Mouse (Mus musculus): Measurements from ENCODE around the gene Gtdc1. TPM values are rescaled to one million over a fixed set of nuclear protein-coding genes. Genes with fewer than 3 reads are reported as not detected.

The Gtdc1 gene
- polyA plus RNA-seq, 1 experiment from 2014 or later = 13.0 TPM

DNA sequence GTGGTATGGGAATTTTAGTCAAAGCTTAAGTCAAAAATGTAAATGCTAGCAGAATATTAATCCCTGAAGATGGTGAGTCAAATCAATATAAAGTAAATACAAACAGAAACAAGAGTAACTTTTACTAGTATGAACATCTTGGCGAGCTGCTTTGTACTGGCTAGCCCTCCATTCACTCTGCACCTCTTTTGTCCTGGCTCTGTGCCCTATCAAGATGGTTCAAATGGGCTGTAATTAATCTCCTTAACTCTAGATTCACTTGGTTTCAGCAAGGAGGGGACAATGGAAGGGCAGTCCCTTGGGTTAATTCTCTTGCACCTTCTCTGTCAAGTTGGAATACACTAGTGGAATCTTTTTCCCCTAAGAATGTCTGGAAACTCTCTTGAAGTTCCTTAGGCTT lies 233.6 kb downstream of the Gtdc1 start:
- no peak overlapping the region for H3K9ac ChIP-seq (ENCODE audit: low read length)
- H3K27me3 ChIP-seq (ENCODE audit: control insufficient read depth, insufficient read depth, low read length) = no peaks in the 10 kb centered on the region
- no peaks in the 10 kb centered on the region for H3K36me3 ChIP-seq (ENCODE audit: control insufficient read depth, insufficient read depth, low read length)
- 59% methylated on average over 1 of the region's 1 CpGs for WGBS
- no peak for ATAC-seq (ENCODE audit: insufficient number of reproducible peaks, insufficient read depth, low FRiP score, low read depth)
- no peaks in the 10 kb centered on the region for H3K4me1 ChIP-seq (ENCODE audit: control insufficient read depth in 2 of 2, insufficient read depth in 2 of 2, low read length in 2 of 2)
- no peak overlapping the region for H3K4me3 ChIP-seq (ENCODE audit: control insufficient read depth in 1 of 2, insufficient read depth in 1 of 2, low read depth in 1 of 2, low read length in 2 of 2)
- no peak overlapping the region for H3K27ac ChIP-seq (replicated peaks in 1 of 2; ENCODE audit: control insufficient read depth in 1 of 2, insufficient read depth in 1 of 2, low read depth in 2 of 2, low read length in 2 of 2)
- H3K4me2 ChIP-seq (ENCODE audit: low read length) = no peak overlapping the region
- no peaks in the 10 kb centered on the region for H3K9me3 ChIP-seq (ENCODE audit: control insufficient read depth, low read length)

DNA sequence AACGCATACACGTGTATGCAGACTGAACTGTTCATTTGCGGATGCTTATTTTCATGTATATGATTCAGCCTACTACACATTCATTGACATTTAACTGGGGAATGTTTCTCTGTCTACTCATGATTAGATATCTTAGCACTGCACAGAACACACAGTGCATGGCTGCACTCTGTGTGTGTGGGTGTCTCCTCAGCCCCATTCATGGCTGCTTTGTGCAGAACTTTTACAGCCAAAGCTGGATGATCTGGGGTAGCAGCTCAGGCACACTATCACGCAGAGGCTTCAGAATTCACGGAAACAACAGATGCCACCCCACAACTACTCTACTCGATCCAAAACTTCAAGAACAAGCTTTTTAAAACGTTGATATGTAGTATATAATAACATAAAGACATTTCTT lies 263.4 kb downstream of the Gtdc1 start:
- Histone ChIP-seq H3K4me1 (ENCODE audit: control insufficient read depth in 2 of 2, insufficient read depth in 2 of 2, low read length in 2 of 2) (no peaks in the 10 kb centered on the region), H3K27ac (replicated peaks in 1 of 2; ENCODE audit: control insufficient read depth in 1 of 2, insufficient read depth in 1 of 2, low read depth in 2 of 2, low read length in 2 of 2) (no peak overlapping the region), H3K9me3 (ENCODE audit: control insufficient read depth, low read length) (no peaks in the 10 kb centered on the region), H3K4me2 (ENCODE audit: low read length) (no peak overlapping the region), H3K36me3 (ENCODE audit: control insufficient read depth, insufficient read depth, low read length) (no peaks in the 10 kb centered on the region), H3K9ac (ENCODE audit: low read length) (no peak overlapping the region), H3K4me3 (ENCODE audit: control insufficient read depth in 1 of 2, insufficient read depth in 1 of 2, low read depth in 1 of 2, low read length in 2 of 2) (no peak overlapping the region), H3K27me3 (ENCODE audit: control insufficient read depth, insufficient read depth, low read length) (no peaks in the 10 kb centered on the region)
- ATAC-seq (ENCODE audit: insufficient number of reproducible peaks, insufficient read depth, low FRiP score, low read depth) = no peak
- WGBS = 74% methylated on average over 7 of the region's 7 CpGs

DNA sequence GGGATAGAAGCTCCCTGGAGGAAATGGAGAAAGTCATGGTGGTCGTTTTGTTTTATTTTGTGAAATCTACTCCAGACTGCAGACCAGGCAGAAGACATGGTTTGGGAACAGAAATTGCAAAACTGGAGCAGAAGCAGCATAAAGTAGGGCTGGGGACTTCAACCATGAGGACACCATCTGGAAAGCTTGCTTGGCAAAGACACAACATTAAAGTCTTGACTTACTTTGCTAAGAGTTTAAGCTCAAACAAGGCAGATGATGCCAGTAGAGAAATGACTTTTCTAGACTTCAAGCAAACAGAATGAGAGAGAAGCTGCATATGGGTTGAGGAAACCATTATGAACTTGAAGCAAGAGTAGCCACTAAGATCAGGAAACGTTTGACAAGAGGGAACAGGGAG lies 267.6 kb downstream of the Gtdc1 start:
- no peak overlapping the region for H3K4me2 ChIP-seq (ENCODE audit: low read length)
- no peak overlapping the region for H3K9ac ChIP-seq (ENCODE audit: low read length)
- no peak overlapping the region for H3K27ac ChIP-seq (replicated peaks in 1 of 2; ENCODE audit: control insufficient read depth in 1 of 2, insufficient read depth in 1 of 2, low read depth in 2 of 2, low read length in 2 of 2)
- no peaks in the 10 kb centered on the region for H3K27me3 ChIP-seq (ENCODE audit: control insufficient read depth, insufficient read depth, low read length)
- 72% methylated on average over 2 of the region's 2 CpGs for WGBS
- no peaks in the 10 kb centered on the region for H3K36me3 ChIP-seq (ENCODE audit: control insufficient read depth, insufficient read depth, low read length)
- H3K4me3 ChIP-seq (ENCODE audit: control insufficient read depth in 1 of 2, insufficient read depth in 1 of 2, low read depth in 1 of 2, low read length in 2 of 2) = no peak overlapping the region
- H3K9me3 ChIP-seq (ENCODE audit: control insufficient read depth, low read length) = no peaks in the 10 kb centered on the region
- ATAC-seq (ENCODE audit: insufficient number of reproducible peaks, insufficient read depth, low FRiP score, low read depth) = no peak
- H3K4me1 ChIP-seq (ENCODE audit: control insufficient read depth in 2 of 2, insufficient read depth in 2 of 2, low read length in 2 of 2) = no peaks in the 10 kb centered on the region

DNA sequence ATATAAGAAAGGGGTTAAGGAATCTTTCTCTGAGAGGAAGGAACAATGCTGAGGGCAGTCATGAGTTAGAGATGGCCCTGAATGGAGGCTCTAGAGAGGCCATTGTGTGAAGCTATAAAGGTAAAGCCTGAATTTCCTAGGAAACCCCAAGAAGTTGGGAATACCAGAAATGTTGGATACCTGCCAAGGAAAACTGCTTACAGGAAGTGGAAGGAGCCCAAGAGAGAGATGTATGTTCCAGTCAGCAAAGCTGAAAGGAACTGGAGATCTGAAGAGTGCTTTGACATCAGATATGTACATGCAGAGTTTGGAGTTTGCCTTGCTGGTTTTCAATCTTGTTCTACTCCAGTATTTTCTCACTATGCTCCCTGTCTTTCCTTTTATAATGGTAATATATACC lies 268.4 kb downstream of the Gtdc1 start:
- no peak for ATAC-seq (ENCODE audit: insufficient number of reproducible peaks, insufficient read depth, low FRiP score, low read depth)
- Histone ChIP-seq H3K9me3 (ENCODE audit: control insufficient read depth, low read length) (no peaks in the 10 kb centered on the region), H3K36me3 (ENCODE audit: control insufficient read depth, insufficient read depth, low read length) (no peaks in the 10 kb centered on the region), H3K4me3 (ENCODE audit: control insufficient read depth in 1 of 2, insufficient read depth in 1 of 2, low read depth in 1 of 2, low read length in 2 of 2) (no peak overlapping the region), H3K27me3 (ENCODE audit: control insufficient read depth, insufficient read depth, low read length) (no peaks in the 10 kb centered on the region), H3K9ac (ENCODE audit: low read length) (no peak overlapping the region), H3K4me1 (ENCODE audit: control insufficient read depth in 2 of 2, insufficient read depth in 2 of 2, low read length in 2 of 2) (no peaks in the 10 kb centered on the region), H3K27ac (replicated peaks in 1 of 2; ENCODE audit: control insufficient read depth in 1 of 2, insufficient read depth in 1 of 2, low read depth in 2 of 2, low read length in 2 of 2) (no peak overlapping the region), H3K4me2 (ENCODE audit: low read length) (no peak overlapping the region)

DNA sequence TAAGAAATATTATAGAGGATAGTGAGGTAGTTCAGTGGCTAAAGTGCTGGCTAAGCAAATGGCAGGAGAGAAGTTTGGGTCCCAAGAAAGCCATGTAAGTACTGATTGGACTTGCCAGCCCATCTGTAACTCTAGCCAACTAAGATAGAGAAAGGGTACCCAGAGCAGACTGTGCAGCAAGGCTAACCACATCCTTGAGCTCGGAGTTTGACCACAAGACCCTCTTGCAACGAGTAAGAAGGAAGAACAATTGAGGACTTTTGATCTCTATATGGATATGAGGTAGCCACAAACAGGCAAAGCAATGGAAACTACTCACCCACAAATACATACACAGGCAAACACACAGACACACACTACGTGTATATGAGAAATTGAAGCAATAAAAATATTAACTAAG lies 278.9 kb downstream of the Gtdc1 start:
- no peak overlapping the region for H3K4me2 ChIP-seq (ENCODE audit: low read length)
- no peak for ATAC-seq (ENCODE audit: insufficient number of reproducible peaks, insufficient read depth, low FRiP score, low read depth)
- no peak overlapping the region for H3K27ac ChIP-seq (replicated peaks in 1 of 2; ENCODE audit: control insufficient read depth in 1 of 2, insufficient read depth in 1 of 2, low read depth in 2 of 2, low read length in 2 of 2)
- H3K4me1 ChIP-seq (ENCODE audit: control insufficient read depth in 2 of 2, insufficient read depth in 2 of 2, low read length in 2 of 2) = no peaks in the 10 kb centered on the region
- no peak overlapping the region for H3K4me3 ChIP-seq (ENCODE audit: control insufficient read depth in 1 of 2, insufficient read depth in 1 of 2, low read depth in 1 of 2, low read length in 2 of 2)
- H3K36me3 ChIP-seq (ENCODE audit: control insufficient read depth, insufficient read depth, low read length) = no peaks in the 10 kb centered on the region
- no peaks in the 10 kb centered on the region for H3K27me3 ChIP-seq (ENCODE audit: control insufficient read depth, insufficient read depth, low read length)
- H3K9ac ChIP-seq (ENCODE audit: low read length) = no peak overlapping the region
- no peaks in the 10 kb centered on the region for H3K9me3 ChIP-seq (ENCODE audit: control insufficient read depth, low read length)
- 81% methylated on average over 3 of the region's 3 CpGs for WGBS

DNA sequence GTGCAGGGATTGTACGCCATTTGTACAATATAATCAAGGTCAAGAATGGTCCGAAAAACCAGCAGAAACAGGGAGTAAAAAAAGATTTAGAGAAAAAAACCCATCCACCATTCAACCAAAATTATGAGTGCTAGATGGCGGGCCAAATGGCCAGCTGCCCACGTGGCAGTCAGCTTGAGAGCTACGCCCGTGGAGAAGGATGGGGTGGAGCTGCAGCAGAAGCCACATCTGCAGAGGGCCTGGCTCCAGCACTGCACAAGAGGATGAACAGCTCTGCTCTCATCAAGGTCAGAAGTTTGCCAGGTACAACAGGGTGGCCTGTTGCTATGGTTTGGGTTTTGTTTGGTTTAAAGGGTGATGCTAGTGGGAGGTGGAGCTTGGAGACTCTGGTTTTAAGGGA lies 281.1 kb downstream of the Gtdc1 start:
- Histone ChIP-seq H3K9me3 (ENCODE audit: control insufficient read depth, low read length) (no peaks in the 10 kb centered on the region), H3K4me2 (ENCODE audit: low read length) (no peak overlapping the region), H3K4me1 (ENCODE audit: control insufficient read depth in 2 of 2, insufficient read depth in 2 of 2, low read length in 2 of 2) (no peaks in the 10 kb centered on the region), H3K4me3 (ENCODE audit: control insufficient read depth in 1 of 2, insufficient read depth in 1 of 2, low read depth in 1 of 2, low read length in 2 of 2) (no peak overlapping the region), H3K9ac (ENCODE audit: low read length) (no peak overlapping the region), H3K36me3 (ENCODE audit: control insufficient read depth, insufficient read depth, low read length) (no peaks in the 10 kb centered on the region), H3K27ac (replicated peaks in 1 of 2; ENCODE audit: control insufficient read depth in 1 of 2, insufficient read depth in 1 of 2, low read depth in 2 of 2, low read length in 2 of 2) (no peak overlapping the region), H3K27me3 (ENCODE audit: control insufficient read depth, insufficient read depth, low read length) (no peaks in the 10 kb centered on the region)
- ATAC-seq (ENCODE audit: insufficient number of reproducible peaks, insufficient read depth, low FRiP score, low read depth) = no peak
- 89% methylated on average over 6 of the region's 6 CpGs for WGBS

DNA sequence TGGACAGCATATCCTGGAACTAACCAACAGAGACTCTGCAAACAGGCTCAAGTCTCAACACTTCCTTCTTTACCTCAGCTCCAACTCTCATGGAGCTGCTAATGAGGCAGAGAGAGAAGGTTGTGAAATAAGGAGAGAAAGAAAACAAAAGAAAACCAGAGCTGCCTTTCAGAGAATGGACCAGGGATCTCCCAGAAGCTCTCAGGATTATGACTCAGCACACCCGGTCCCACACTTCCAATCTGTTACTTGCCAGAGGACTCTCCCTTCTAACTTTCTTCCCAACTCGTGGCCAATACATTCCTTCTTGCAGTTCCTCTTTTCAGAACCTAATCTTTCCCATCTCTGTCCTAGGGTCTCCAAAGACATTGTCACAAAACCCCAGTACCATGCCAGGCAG lies 288.1 kb downstream of the Gtdc1 start:
- H3K9ac ChIP-seq (ENCODE audit: low read length) = no peak overlapping the region
- 40% methylated on average over 2 of the region's 2 CpGs for WGBS
- H3K27ac ChIP-seq (replicated peaks in 1 of 2; ENCODE audit: control insufficient read depth in 1 of 2, insufficient read depth in 1 of 2, low read depth in 2 of 2, low read length in 2 of 2) = no peak overlapping the region
- no peak overlapping the region for H3K4me2 ChIP-seq (ENCODE audit: low read length)
- no peaks in the 10 kb centered on the region for H3K27me3 ChIP-seq (ENCODE audit: control insufficient read depth, insufficient read depth, low read length)
- ATAC-seq (ENCODE audit: insufficient number of reproducible peaks, insufficient read depth, low FRiP score, low read depth) = no peak
- H3K9me3 ChIP-seq (ENCODE audit: control insufficient read depth, low read length) = no peaks in the 10 kb centered on the region
- no peak overlapping the region for H3K4me3 ChIP-seq (ENCODE audit: control insufficient read depth in 1 of 2, insufficient read depth in 1 of 2, low read depth in 1 of 2, low read length in 2 of 2)
- H3K36me3 ChIP-seq (ENCODE audit: control insufficient read depth, insufficient read depth, low read length) = no peaks in the 10 kb centered on the region
- H3K4me1 ChIP-seq (ENCODE audit: control insufficient read depth in 2 of 2, insufficient read depth in 2 of 2, low read length in 2 of 2) = no peaks in the 10 kb centered on the region

DNA sequence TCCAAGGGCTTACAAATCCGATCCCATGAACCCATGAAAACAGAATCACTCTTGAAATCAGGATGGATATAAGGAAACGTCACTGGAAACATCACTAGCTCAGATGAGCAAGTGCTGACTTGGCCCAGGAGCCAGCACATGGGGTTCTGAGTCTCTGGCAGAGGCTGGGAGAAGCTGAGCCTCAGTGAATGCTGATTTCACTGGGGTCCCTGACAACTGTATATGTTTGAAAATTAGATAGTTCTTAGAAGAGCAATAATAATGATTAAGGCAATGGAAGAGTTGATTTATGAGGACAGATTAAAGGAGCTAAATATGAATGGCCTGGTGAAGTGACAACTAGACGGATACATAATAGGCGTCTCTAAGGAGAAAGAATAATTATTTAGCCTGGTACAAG lies 289.3 kb downstream of the Gtdc1 start:
- no peak overlapping the region for H3K9ac ChIP-seq (ENCODE audit: low read length)
- H3K36me3 ChIP-seq (ENCODE audit: control insufficient read depth, insufficient read depth, low read length) = no peaks in the 10 kb centered on the region
- H3K4me1 ChIP-seq (ENCODE audit: control insufficient read depth in 2 of 2, insufficient read depth in 2 of 2, low read length in 2 of 2) = no peaks in the 10 kb centered on the region
- 81% methylated on average over 4 of the region's 4 CpGs for WGBS
- H3K27me3 ChIP-seq (ENCODE audit: control insufficient read depth, insufficient read depth, low read length) = no peaks in the 10 kb centered on the region
- H3K27ac ChIP-seq (replicated peaks in 1 of 2; ENCODE audit: control insufficient read depth in 1 of 2, insufficient read depth in 1 of 2, low read depth in 2 of 2, low read length in 2 of 2) = no peak overlapping the region
- H3K4me2 ChIP-seq (ENCODE audit: low read length) = no peak overlapping the region
- no peaks in the 10 kb centered on the region for H3K9me3 ChIP-seq (ENCODE audit: control insufficient read depth, low read length)
- no peak overlapping the region for H3K4me3 ChIP-seq (ENCODE audit: control insufficient read depth in 1 of 2, insufficient read depth in 1 of 2, low read depth in 1 of 2, low read length in 2 of 2)
- ATAC-seq (ENCODE audit: insufficient number of reproducible peaks, insufficient read depth, low FRiP score, low read depth) = no peak
